Mouse (Mus musculus) limb, embryonic 11.5 days (tissue): ENCODE results near the gene Foxs1. TPM values are rescaled to one million over a fixed set of nuclear protein-coding genes. Genes with fewer than 3 reads are reported as not detected.

ENCODE experiments used
- ATAC-seq: fragments of 200-750 bp; cut with Nextera tagmentation; 2 replicates; pipeline ENCODE4 v1.8.0; 2017; ENCODE audit warnings: low read depth; ENCODE audit not compliant: insufficient number of reproducible peaks, low FRiP score, low TSS enrichment
- DNase-seq: peaks from one replicate; pipeline ENCODE4 v3.0.0-alpha.2; 2015; ENCODE audit warnings: low spot score
- H3K27ac ChIP-seq: fragments of 300-500 bp; sonication (generic); replicated peaks from 2 replicates; pipeline ENCODE4 v1.5.1; 2014; ENCODE audit warnings: low read depth, mild to moderate bottlenecking, low read length
- H3K27me3 ChIP-seq: fragments of 300-500 bp; sonication (generic); 2 replicates; pipeline ENCODE4 v1.6.1; 2014; ENCODE audit warnings: mild to moderate bottlenecking, low read length, mixed read lengths; ENCODE audit not compliant: control insufficient read depth, insufficient read depth
- H3K36me3 ChIP-seq: fragments of 300-500 bp; sonication (generic); 2 replicates; pipeline ENCODE4 v1.6.1; 2014; ENCODE audit warnings: mild to moderate bottlenecking, low read length, moderate library complexity, mixed read lengths; ENCODE audit not compliant: control insufficient read depth, insufficient read depth
- H3K4me1 ChIP-seq: fragments of 300-500 bp; sonication (generic); 2 replicates; pipeline ENCODE4 v1.6.1; 2014; ENCODE audit warnings: low read length, mixed read lengths; ENCODE audit not compliant: control insufficient read depth, insufficient read depth
- H3K4me2 ChIP-seq: fragments of 300-500 bp; sonication (generic); 2 replicates; pipeline ENCODE4 v1.6.1; 2014; ENCODE audit warnings: low read depth, mild to moderate bottlenecking, moderate library complexity; ENCODE audit not compliant: severe bottlenecking
- H3K4me3 ChIP-seq: fragments of 300-500 bp; sonication (generic); 2 replicates; pipeline ENCODE4 v1.5.1; 2014; ENCODE audit warnings: low read depth, low read length
- H3K9ac ChIP-seq: fragments of 300-500 bp; sonication (generic); 2 replicates; pipeline ENCODE4 v1.6.1; 2014; ENCODE audit warnings: mild to moderate bottlenecking, low read length
- H3K9me3 ChIP-seq: fragments of 300-500 bp; sonication (generic); 2 replicates; pipeline ENCODE4 v1.6.1; 2016; ENCODE audit warnings: low read length; ENCODE audit not compliant: control insufficient read depth
- WGBS: fragments of 180-500 bp; shearing (Covaris S2); extraction: QIAGEN DNeasy Blood & Tissue Kit; methylation state at CpG from one replicate; pipeline ENCODE4 v1.1.7; 2014; 5-methylcytosine and 5-hydroxymethylcytosine counted together
- polyA plus RNA-seq: library from polyadenylated mRNA; unstranded; fragments of >200 nt; fragmentation: Nextera tagmentation; extraction: Ambion mirVana; gene quantifications from 2 replicates; pipeline ENCODE4 v1.2.1, GENCODE M21; 2014

Gene Foxs1
- polyA plus RNA-seq, 1 experiment from 2014 or later = 0.29 TPM

- Histone ChIP-seq H3K9ac (peak overlapping the region; percentile 38; the same call in 1 of the 2 replicates), H3K27ac (peak overlapping the region; percentile 90), H3K9me3 (no peaks in the 10 kb centered on the region), H3K36me3 (no peaks in the 10 kb centered on the region), H3K27me3 (no peaks in the 10 kb centered on the region), H3K4me1 (peaks cover 40% of the 10 kb centered on the region), H3K4me2 (peak overlapping the region; percentile 16; the same call in 1 of the 2 replicates), H3K4me3 (no peak overlapping the region)
- ATAC-seq (peak; percentile 83), DNase-seq (peak; percentile 88)
- WGBS = 22% methylated on average over 11 of the region's 11 CpGs
Observed at GRCm38 (mm10) chr2:152925189-152925872, 7.7 kb downstream of the Foxs1 start.

DNA sequence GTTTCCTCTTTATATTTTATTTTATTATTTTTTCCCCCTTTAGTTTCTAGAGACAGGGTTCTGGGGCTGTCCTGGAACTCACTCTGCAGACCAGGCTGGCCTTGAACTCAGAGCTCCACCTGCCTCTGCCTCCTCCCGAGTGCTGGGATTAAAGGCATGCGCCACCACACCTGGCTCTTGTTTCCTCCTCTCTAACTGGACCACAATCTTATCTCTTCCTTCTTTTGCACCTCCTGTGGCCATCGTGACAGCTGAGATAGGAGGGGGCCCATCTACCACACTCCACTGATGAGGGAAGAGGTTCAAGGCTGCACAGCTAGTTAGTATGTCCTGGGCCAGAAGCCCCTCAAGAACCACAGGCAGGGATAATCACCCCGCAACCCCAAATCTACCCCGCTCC is 8.5 kb downstream of the Foxs1 start:
- no peak for DNase-seq
- whole genome bisulfite sequencing = 78% methylated on average over 5 of the region's 5 CpGs
- peak overlapping the region; percentile 90; the same call in 1 of the 2 replicates for H3K27ac ChIP-seq
- H3K4me3 ChIP-seq = no peak overlapping the region
- H3K4me2 ChIP-seq = no peak overlapping the region
- no peak overlapping the region for H3K9ac ChIP-seq
- H3K27me3 ChIP-seq = no peaks in the 10 kb centered on the region
- peaks cover 33% of the 10 kb centered on the region for H3K4me1 ChIP-seq
- no peak for ATAC-seq
- H3K36me3 ChIP-seq = no peaks in the 10 kb centered on the region
- H3K9me3 ChIP-seq = no peaks in the 10 kb centered on the region

DNA sequence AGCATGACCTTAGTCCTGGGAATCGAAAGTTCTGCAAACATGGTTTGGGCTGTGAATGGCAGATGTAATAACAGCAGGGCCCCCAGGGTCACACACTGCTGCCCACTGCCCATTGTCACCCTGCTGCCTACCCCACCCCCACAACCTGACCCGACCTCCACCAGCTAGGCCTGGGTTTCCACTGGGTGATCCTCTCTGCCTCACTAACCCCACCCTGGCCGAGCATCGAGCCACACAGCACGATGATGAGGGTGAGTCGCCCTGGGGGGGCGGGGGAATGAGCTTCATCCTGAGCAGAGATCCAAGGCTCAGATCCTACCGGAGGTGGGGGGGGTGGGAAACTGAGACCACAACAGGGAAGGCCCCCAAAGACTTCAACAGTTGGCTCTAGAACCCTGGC is 8.9 kb downstream of the Foxs1 start:
- no peaks in the 10 kb centered on the region for H3K9me3 ChIP-seq
- H3K4me1 ChIP-seq = peaks cover 33% of the 10 kb centered on the region
- WGBS = 74% methylated on average over 8 of the region's 8 CpGs
- no peaks in the 10 kb centered on the region for H3K36me3 ChIP-seq
- ATAC-seq (no peak), DNase-seq (no peak)
- H3K27me3 ChIP-seq = no peaks in the 10 kb centered on the region
- no peak overlapping the region for H3K4me3 ChIP-seq
- H3K9ac ChIP-seq = no peak overlapping the region
- H3K4me2 ChIP-seq = no peak overlapping the region
- no peak overlapping the region for H3K27ac ChIP-seq

- ATAC-seq = no peak
- 84% methylated on average over 3 of the region's 3 CpGs for WGBS
- Histone ChIP-seq H3K27ac (0 out of 2 replicates have a peak overlapping the region, but pooled peaks have one; percentile 10), H3K9ac (no peak overlapping the region; the same call in 1 of the 2 replicates), H3K4me1 (peaks cover 33% of the 10 kb centered on the region), H3K9me3 (no peaks in the 10 kb centered on the region), H3K4me3 (no peak overlapping the region), H3K36me3 (no peaks in the 10 kb centered on the region), H3K4me2 (no peak overlapping the region), H3K27me3 (no peaks in the 10 kb centered on the region)
- no peak for DNase-seq
Observed at GRCm38 (mm10) chr2:152923621-152924020, 9.4 kb downstream of the Foxs1 start.

GRCm38 (mm10) chr2:152922376-152922775 is 10.6 kb downstream of the Foxs1 start:
- H3K9me3 ChIP-seq = no peaks in the 10 kb centered on the region
- DNase-seq (peak; percentile 55), ATAC-seq (peak; percentile 29; the same call in 1 of the 2 replicates)
- no peak overlapping the region for H3K4me3 ChIP-seq
- no peaks in the 10 kb centered on the region for H3K27me3 ChIP-seq
- no peaks in the 10 kb centered on the region for H3K36me3 ChIP-seq
- no peak overlapping the region for H3K4me2 ChIP-seq
- H3K27ac ChIP-seq = no peak overlapping the region
- H3K9ac ChIP-seq = no peak overlapping the region
- peaks cover 36% of the 10 kb centered on the region for H3K4me1 ChIP-seq
- 25% methylated on average over 7 of the region's 7 CpGs for WGBS

DNA sequence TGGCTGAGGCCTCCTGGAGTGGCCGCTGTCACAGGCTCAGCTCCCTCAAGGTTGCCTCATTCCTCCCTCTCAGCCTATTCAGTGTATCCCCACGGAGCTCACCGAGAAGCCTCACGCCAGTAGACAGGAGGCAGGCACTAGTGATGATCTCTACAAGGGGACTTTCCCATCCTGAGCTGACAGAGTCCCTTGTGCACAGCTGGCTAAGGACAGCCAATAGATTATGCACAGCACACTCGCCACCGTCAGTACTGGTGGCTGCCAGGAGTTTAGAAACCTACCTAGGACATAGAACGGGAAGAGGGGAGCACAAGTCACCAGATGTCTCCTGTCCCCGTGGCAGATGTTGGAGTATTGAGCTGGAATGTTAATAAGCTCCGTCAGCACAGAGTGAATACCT is 15.3 kb downstream of the Foxs1 start:
- H3K9ac ChIP-seq = no peak overlapping the region
- 58% methylated on average over 9 of the region's 9 CpGs for whole genome bisulfite sequencing
- no peaks in the 10 kb centered on the region for H3K36me3 ChIP-seq
- H3K9me3 ChIP-seq = no peaks in the 10 kb centered on the region
- H3K4me1 ChIP-seq = 0 out of 2 replicates have a peak, but pooled peaks cover 3% of the 10 kb centered on the region
- no peak overlapping the region for H3K27ac ChIP-seq
- DNase-seq = no peak
- no peak for ATAC-seq
- H3K4me2 ChIP-seq = no peak overlapping the region
- H3K4me3 ChIP-seq = no peak overlapping the region
- peaks cover 10% of the 10 kb centered on the region for H3K27me3 ChIP-seq

DNA sequence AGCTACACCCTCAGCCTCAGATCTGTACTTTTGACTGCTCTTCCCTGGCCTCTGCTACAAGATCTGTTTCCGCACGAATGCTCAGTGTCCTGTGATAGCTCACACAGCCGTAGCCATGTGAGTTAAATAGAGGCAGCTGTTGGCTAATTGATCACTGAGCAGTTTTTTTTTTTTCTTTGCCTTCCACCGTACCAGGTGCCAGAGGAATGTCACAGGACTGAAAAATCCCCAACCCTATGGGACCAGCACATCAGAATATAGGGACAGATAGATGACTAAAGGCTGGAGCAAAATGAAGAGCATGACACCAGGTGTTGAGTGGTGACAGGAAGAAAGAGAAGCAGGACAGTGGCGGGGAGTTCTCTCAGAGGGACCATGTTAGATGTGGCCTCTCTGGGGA is 16.9 kb downstream of the Foxs1 start:
- Histone ChIP-seq H3K27ac (no peak overlapping the region), H3K9ac (no peak overlapping the region), H3K4me2 (no peak overlapping the region), H3K9me3 (no peaks in the 10 kb centered on the region), H3K27me3 (peaks cover 24% of the 10 kb centered on the region), H3K36me3 (no peaks in the 10 kb centered on the region), H3K4me3 (no peak overlapping the region), H3K4me1 (0 out of 2 replicates have a peak, but pooled peaks cover 3% of the 10 kb centered on the region)
- ATAC-seq (no peak), DNase-seq (no peak)
- WGBS = 39% methylated on average over 5 of the region's 5 CpGs

GRCm38 (mm10) chr2:152915453-152915852 is 17.6 kb downstream of the Foxs1 start:
- ATAC-seq = no peak
- no peak overlapping the region for H3K4me2 ChIP-seq
- H3K9ac ChIP-seq = no peak overlapping the region
- no peak for DNase-seq
- no peaks in the 10 kb centered on the region for H3K9me3 ChIP-seq
- 0 out of 2 replicates have a peak, but pooled peaks cover 3% of the 10 kb centered on the region for H3K4me1 ChIP-seq
- no peaks in the 10 kb centered on the region for H3K36me3 ChIP-seq
- H3K27ac ChIP-seq = no peak overlapping the region
- 73% methylated on average over 4 of the region's 4 CpGs for WGBS
- no peak overlapping the region for H3K4me3 ChIP-seq
- H3K27me3 ChIP-seq = peaks cover 28% of the 10 kb centered on the region
